In the genomic region with DNA sequence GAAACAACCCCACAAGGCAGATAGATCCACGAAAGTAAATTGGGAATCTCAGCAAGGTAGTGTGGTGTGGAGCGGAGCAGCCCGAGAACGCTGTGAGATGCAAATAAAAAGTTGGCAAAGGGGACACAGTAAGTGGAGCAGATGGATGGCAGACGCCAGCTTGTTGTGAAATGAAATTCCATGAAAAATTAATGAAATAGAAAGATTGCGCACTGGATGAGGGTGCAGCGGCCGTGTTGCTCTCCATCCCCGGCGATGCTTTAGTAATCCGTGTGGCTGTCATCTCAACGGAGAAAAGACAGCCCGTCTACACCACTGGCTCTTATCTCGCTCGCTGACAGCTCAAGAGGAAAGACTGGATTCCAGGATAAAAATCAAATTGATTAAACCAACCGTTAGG, we compare ENCODE assay signal across 15 mouse cellular contexts. TPM values are rescaled to one million over a fixed set of nuclear protein-coding genes. Genes with fewer than 3 reads are reported as not detected.
DNase-seq lines count a peak whose midpoint lies in the region; ATAC-seq and TF ChIP-seq lines count a peak whose summit lies in the region.
"Had no signal": no experiment of that assay in that cellular context is flagged by ENCODE, and none has a peak within 500 bp of the region (broad histone marks: within the 10 kb centered on the region; RNA-seq: fewer than 3 reads in every experiment).

No protein-coding gene starts in this region.

- no peak overlapping the region for H3K9ac ChIP-seq in heart, embryonic 12.5 days
- peak overlapping the region; percentile 42 for H3K9ac ChIP-seq in forebrain, postnatal 0 days
- peak overlapping the region; percentile 31 for H3K9ac ChIP-seq in hindbrain, postnatal 0 days (replicated peaks; ENCODE audit: low read length)
- H3K9ac ChIP-seq in midbrain, postnatal 0 days (replicated peaks; ENCODE audit: low read length, poor library complexity, severe bottlenecking), result no peak overlapping the region; the same call in 1 of the 2 replicates

- ATAC-seq in heart, embryonic 12.5 days (ENCODE audit: insufficient number of reproducible peaks, low FRiP score), result no peak
- peak; percentile 32 for ATAC-seq in forebrain, postnatal 0 days
- peak; percentile 33 for ATAC-seq in hindbrain, postnatal 0 days
- ATAC-seq in midbrain, postnatal 0 days (ENCODE audit: low FRiP score), result 0 out of 2 replicates have a peak, but pooled peaks have one; percentile 36

- no peak for DNase-seq in heart, adult 11 months
- peak; percentile 58 for DNase-seq in forebrain, postnatal 0 days
- DNase-seq in hindbrain, postnatal 0 days (ENCODE audit: low spot score), result peak; percentile 60
- DNase-seq in midbrain, postnatal 0 days (ENCODE audit: low spot score), result peak; percentile 66
- no peak for DNase-seq in embryo, embryonic 9.5 days (ENCODE audit: extremely low spot score)
- DNase-seq in gastrocnemius, adult 18-20 months (ENCODE audit: low spot score), result no peak
- DNase-seq in thymus, postnatal 4 days, result no peak
- DNase-seq: gastrocnemius, postnatal 25 days; kidney, adult 18-20 months; right cerebral cortex, postnatal 25 days had no signal

- WGBS in heart, embryonic 12.5 days, result 36% methylated on average over 16 of the region's 16 CpGs
- 33% methylated on average over 16 of the region's 16 CpGs for WGBS in forebrain, postnatal 0 days
- WGBS in hindbrain, postnatal 0 days, result 43% methylated on average over 16 of the region's 16 CpGs
- WGBS in midbrain, postnatal 0 days, result 40% methylated on average over 16 of the region's 16 CpGs

- no peak overlapping the region for H3K27ac ChIP-seq in heart, embryonic 12.5 days (ENCODE audit: poor library complexity, severe bottlenecking)
- H3K27ac ChIP-seq in forebrain, postnatal 0 days (ENCODE audit: low read depth, low read length), result no peak overlapping the region
- peak overlapping the region; percentile 26; the same call in 1 of the 2 replicates for H3K27ac ChIP-seq in hindbrain, postnatal 0 days
- H3K27ac ChIP-seq in midbrain, postnatal 0 days (ENCODE audit: low read depth, low read length), result peak overlapping the region; percentile 32; the same call in 1 of the 2 replicates
- H3K27ac ChIP-seq: embryonic facial prominence, embryonic 10.5 days had no signal

- no peak for TF ChIP-seq CTCF in forebrain, postnatal 0 days (IDR thresholded peaks at IDR 0.05; ENCODE audit: low read depth)
- no peak for TF ChIP-seq CTCF in hindbrain, postnatal 0 days (IDR thresholded peaks at IDR 0.05; ENCODE audit: low read depth)
- no peak for TF ChIP-seq CTCF in midbrain, postnatal 0 days (IDR thresholded peaks at IDR 0.05)

- peaks cover 7% of the 10 kb centered on the region; the same call in 1 of the 2 replicates for H3K4me1 ChIP-seq in heart, embryonic 12.5 days (replicated peaks)
- no peaks in the 10 kb centered on the region for H3K4me1 ChIP-seq in forebrain, postnatal 0 days (ENCODE audit: insufficient read depth)
- H3K4me1 ChIP-seq in hindbrain, postnatal 0 days (ENCODE audit: insufficient read depth, low read length), result no peaks in the 10 kb centered on the region
- H3K4me1 ChIP-seq in midbrain, postnatal 0 days (ENCODE audit: insufficient read depth, low read length), result no peaks in the 10 kb centered on the region

- peak overlapping the region; percentile 14; the same call in 1 of the 2 replicates for H3K4me2 ChIP-seq in heart, embryonic 12.5 days
- H3K4me2 ChIP-seq in forebrain, postnatal 0 days (ENCODE audit: low read depth), result peak overlapping the region; percentile 43
- H3K4me2 ChIP-seq in hindbrain, postnatal 0 days (ENCODE audit: low read depth, low read length), result peak overlapping the region; percentile 83
- H3K4me2 ChIP-seq in midbrain, postnatal 0 days (ENCODE audit: low read depth, low read length, poor library complexity, severe bottlenecking), result peak overlapping the region; percentile 50

- H3K9me3 ChIP-seq in heart, embryonic 12.5 days (replicated peaks), result no peaks in the 10 kb centered on the region
- H3K9me3 ChIP-seq in forebrain, postnatal 0 days (ENCODE audit: low read length), result no peaks in the 10 kb centered on the region
- no peaks in the 10 kb centered on the region for H3K9me3 ChIP-seq in hindbrain, postnatal 0 days (ENCODE audit: low read length)
- no peaks in the 10 kb centered on the region for H3K9me3 ChIP-seq in midbrain, postnatal 0 days (ENCODE audit: low read length)
- H3K9me3 ChIP-seq: embryonic facial prominence, embryonic 10.5 days had no signal

- peaks cover 23% of the 10 kb centered on the region for H3K27me3 ChIP-seq in heart, embryonic 12.5 days (replicated peaks)
- H3K27me3 ChIP-seq in forebrain, postnatal 0 days (ENCODE audit: insufficient read depth, low read length), result no peaks in the 10 kb centered on the region
- no peaks in the 10 kb centered on the region for H3K27me3 ChIP-seq in hindbrain, postnatal 0 days (ENCODE audit: insufficient read depth, low read length)
- no peaks in the 10 kb centered on the region for H3K27me3 ChIP-seq in midbrain, postnatal 0 days (ENCODE audit: insufficient read depth, low read length)
- H3K27me3 ChIP-seq: CH12.LX had no signal

- H3K4me3 ChIP-seq in heart, embryonic 12.5 days, result no peak overlapping the region
- peak overlapping the region; percentile 49 for H3K4me3 ChIP-seq in forebrain, postnatal 0 days (ENCODE audit: low read depth, low read length)
- H3K4me3 ChIP-seq in hindbrain, postnatal 0 days (ENCODE audit: low read length), result peak overlapping the region; percentile 52
- peak overlapping the region; percentile 47 for H3K4me3 ChIP-seq in midbrain, postnatal 0 days (ENCODE audit: low read depth, low read length)
- H3K4me3 ChIP-seq: embryonic facial prominence, embryonic 10.5 days had no signal

- H3K36me3 ChIP-seq in heart, embryonic 12.5 days, result no peaks in the 10 kb centered on the region
- H3K36me3 ChIP-seq in forebrain, postnatal 0 days (ENCODE audit: insufficient read depth), result no peaks in the 10 kb centered on the region
- no peaks in the 10 kb centered on the region for H3K36me3 ChIP-seq in hindbrain, postnatal 0 days (ENCODE audit: insufficient read depth, low read length)
- no peaks in the 10 kb centered on the region for H3K36me3 ChIP-seq in midbrain, postnatal 0 days (ENCODE audit: insufficient read depth, low read length)
- H3K36me3 ChIP-seq: embryonic facial prominence, embryonic 10.5 days had no signal

RNA-seq across cellular contexts. Expression of a gene that starts 4.7 kb away (rescaled TPM):
- 0.17 and 0.19 TPM in 2 replicates for polyA plus RNA-seq in heart, embryonic 12.5 days (2016; fragmentation: Nextera tagmentation; extraction: Ambion mirVana)
- total RNA-seq in forebrain, postnatal 0 days (2014; rRNA removed), result 34.3 and 46.9 TPM in 2 replicates
- polyA plus RNA-seq in forebrain, postnatal 0 days (2015; fragmentation: Nextera tagmentation; extraction: Ambion mirVana), result 7.6 and 13.1 TPM in 2 replicates
- 28.8 and 33.8 TPM in 2 replicates for total RNA-seq in hindbrain, postnatal 0 days (2014; rRNA removed)
- 13.5 and 14.7 TPM in 2 replicates for polyA plus RNA-seq in hindbrain, postnatal 0 days (2015; fragmentation: Nextera tagmentation; extraction: Ambion mirVana)
- 36.3 and 44.6 TPM in 2 replicates for total RNA-seq in midbrain, postnatal 0 days (2014; rRNA removed)
- 15.2 and 16.9 TPM in 2 replicates for polyA plus RNA-seq in midbrain, postnatal 0 days (2015; fragmentation: Nextera tagmentation; extraction: Ambion mirVana)
- total RNA-seq in gastrocnemius, adult 18-20 months (2021), result under 1 TPM in 1 of 2 experiments, not detected in 1; 0.12 TPM
- total RNA-seq: CH12.LX; gastrocnemius, postnatal 25 days had no signal
- polyA plus RNA-seq: heart, postnatal 0 days; large intestine, adult 2 months had no signal

Comparison
In these comparisons a context has a peak if more than half of its experiments do, and no peak if none do; other contexts are left out.
1. H3K27ac ChIP-seq: peak in hindbrain, postnatal 0 days (single experiment) and midbrain, postnatal 0 days (single experiment); none in heart, embryonic 12.5 days (single experiment) and forebrain, postnatal 0 days (single experiment).
2. H3K4me2 ChIP-seq: peak in every context shown above with its lines; median percentile 83 in hindbrain, postnatal 0 days; 50 in midbrain, postnatal 0 days; 43 in forebrain, postnatal 0 days; 14 in heart, embryonic 12.5 days.
3. H3K9ac ChIP-seq: peak in forebrain, postnatal 0 days (single experiment) and hindbrain, postnatal 0 days (single experiment); none in heart, embryonic 12.5 days (single experiment) and midbrain, postnatal 0 days (single experiment).
4. DNase-seq: peak in forebrain, postnatal 0 days (single experiment), hindbrain, postnatal 0 days (single experiment) and midbrain, postnatal 0 days (single experiment); none in heart, adult 11 months (single experiment), embryo, embryonic 9.5 days (single experiment), gastrocnemius, adult 18-20 months (single experiment) and thymus, postnatal 4 days (single experiment).
5. RNA of a gene that starts 4.7 kb away (total RNA-seq): 34.3 to 46.9 TPM in forebrain, postnatal 0 days, 36.3 to 44.6 TPM in midbrain, postnatal 0 days and 28.8 to 33.8 TPM in hindbrain, postnatal 0 days; 0.12 TPM in gastrocnemius, adult 18-20 months; every median in the first group is over 10 times any median in the second.